Mouse (Mus musculus) myocyte (in vitro differentiated cells): Measurements from ENCODE around the gene Myo16.

ENCODE experiments used
- MAX ChIP-seq: IDR thresholded peaks from one replicate; pipeline ENCODE4 v1.6.1; 2011; ENCODE audit warnings: low read depth, mild to moderate bottlenecking, control low read depth
- MYOG ChIP-seq, 3 experiments: IDR thresholded peaks; one replicate each; pipeline ENCODE4 v1.6.1; 2011; ENCODE audit warnings: control low read depth in 2 of 3, low read depth in 2 of 3, mild to moderate bottlenecking in 2 of 3; ENCODE audit not compliant: insufficient read length in 2 of 3, control insufficient read depth in 1 of 3, insufficient read depth in 1 of 3
- POLR2A ChIP-seq: IDR thresholded peaks from one replicate; pipeline ENCODE4 v1.6.1; 2011; ENCODE audit warnings: low read depth, mild to moderate bottlenecking, control low read depth, moderate library complexity; ENCODE audit not compliant: insufficient read length
- REST ChIP-seq: IDR thresholded peaks from one replicate; pipeline ENCODE4 v1.6.1; 2011; ENCODE audit warnings: mild to moderate bottlenecking, control low read depth, moderate library complexity; ENCODE audit not compliant: insufficient read depth, insufficient read length
- USF1 ChIP-seq: IDR thresholded peaks from one replicate; pipeline ENCODE4 v1.6.1; 2011; ENCODE audit warnings: low read depth, mild to moderate bottlenecking, control low read depth, moderate library complexity

- TF ChIP-seq POLR2A (no peak), MAX (no peak), REST (no peak), USF1 (no peak), MYOG (IDR thresholded peaks at IDR 0.05; ENCODE audit: control insufficient read depth in 1 of 3, insufficient read depth in 1 of 3, insufficient read length in 2 of 3, low read depth in 2 of 3) (no peak)
Measured at GRCm38 (mm10) chr8:10417281-10417680, 263.6 kb downstream of the Myo16 start.
